Mouse (Mus musculus) kidney, adult 2 months (tissue): Measurements from ENCODE around the gene Drc3. TPM values are rescaled to one million over a fixed set of nuclear protein-coding genes. Genes with fewer than 3 reads are reported as not detected.
A peak's percentile ranks its signal among the peaks of the same experiment; 100 is the strongest.

Experiments
- DNase-seq: peaks from one replicate; pipeline ENCODE4 v3.0.0; 2021
- H3K27ac ChIP-seq: fragments of 200-500 bp; 2 replicates; pipeline ENCODE4 v1.5.1; 2012; ENCODE audit warnings: low read depth, low read length, control low read depth, inconsistent platforms; ENCODE audit not compliant: insufficient read depth
- H3K27me3 ChIP-seq: fragments of 200-500 bp; replicated peaks from 2 replicates; pipeline ENCODE4 v1.6.1; 2012; ENCODE audit warnings: mild to moderate bottlenecking, moderate library complexity, low read length, inconsistent platforms; ENCODE audit not compliant: control insufficient read depth, insufficient read depth
- H3K36me3 ChIP-seq: fragments of 200-500 bp; 2 replicates; pipeline ENCODE4 v1.6.1; 2012; ENCODE audit warnings: mild to moderate bottlenecking, moderate library complexity, low read length, inconsistent platforms; ENCODE audit not compliant: control insufficient read depth, insufficient read depth
- H3K4me1 ChIP-seq: fragments of 200-500 bp; 2 replicates; pipeline ENCODE4 v1.6.1; 2011; ENCODE audit warnings: low read length; ENCODE audit not compliant: control insufficient read depth, insufficient read depth
- H3K4me3 ChIP-seq: fragments of 200-500 bp; 2 replicates; pipeline ENCODE4 v1.5.1; 2011; ENCODE audit warnings: mild to moderate bottlenecking, low read depth, low read length, control low read depth; ENCODE audit not compliant: insufficient read depth
- CTCF ChIP-seq: fragments of 200-500 bp; conservative IDR thresholded peaks from 2 replicates; pipeline ENCODE4 v1.5.1; 2011; ENCODE audit warnings: low read depth, mild to moderate bottlenecking, control low read depth, low read length, moderate library complexity, mixed read lengths; ENCODE audit not compliant: insufficient read depth, insufficient read length
- POLR2A ChIP-seq: fragments of 200-500 bp; IDR thresholded peaks from one replicate; pipeline ENCODE4 v1.6.1; 2011; ENCODE audit warnings: low read depth, low read length, control low read depth
- WGBS: fragments of 180-500 bp; shearing (Covaris S2); methylation state at CpG from one replicate; pipeline ENCODE4 v1.1.7; 2018; 5-methylcytosine and 5-hydroxymethylcytosine counted together
- polyA plus RNA-seq: library from polyadenylated mRNA; depleted of rRNA; stranded (reverse); fragments of >200 nt; gene quantifications from 2 replicates; pipeline ENCODE4 v1.2.3, GENCODE M21; 2012

Drc3 gene
- polyA plus RNA-seq, 1 experiment: 2.6 TPM

DNA sequence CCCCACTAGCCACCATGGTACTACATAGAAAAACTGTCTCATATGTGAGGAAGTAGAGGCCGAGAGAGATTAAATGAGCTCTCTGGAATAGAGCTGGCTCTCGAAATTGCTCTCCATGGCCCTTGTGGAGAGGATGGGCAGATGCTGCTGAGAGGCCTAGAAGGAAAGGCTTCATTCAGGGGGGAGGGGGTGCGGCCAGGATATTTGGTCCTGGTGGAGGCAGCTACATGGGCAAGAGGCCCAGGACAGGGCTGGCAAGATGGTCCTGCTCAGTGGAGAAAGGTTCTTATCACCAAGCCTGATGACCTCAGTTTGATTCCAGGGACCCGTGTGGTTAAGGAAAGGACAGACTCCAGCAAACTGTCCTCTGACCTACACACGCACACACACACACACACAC, 32.8 kb downstream of the Drc3 start:
- Histone ChIP-seq H3K4me3 (no peak overlapping the region), H3K36me3 (no peaks in the 10 kb centered on the region), H3K4me1 (no peaks in the 10 kb centered on the region), H3K27ac (no peak overlapping the region), H3K27me3 (no peaks in the 10 kb centered on the region)
- no peak for TF ChIP-seq POLR2A
- no peak for TF ChIP-seq CTCF
- 88% methylated on average over 5 of the region's 5 CpGs for WGBS
- no peak for DNase-seq

DNA sequence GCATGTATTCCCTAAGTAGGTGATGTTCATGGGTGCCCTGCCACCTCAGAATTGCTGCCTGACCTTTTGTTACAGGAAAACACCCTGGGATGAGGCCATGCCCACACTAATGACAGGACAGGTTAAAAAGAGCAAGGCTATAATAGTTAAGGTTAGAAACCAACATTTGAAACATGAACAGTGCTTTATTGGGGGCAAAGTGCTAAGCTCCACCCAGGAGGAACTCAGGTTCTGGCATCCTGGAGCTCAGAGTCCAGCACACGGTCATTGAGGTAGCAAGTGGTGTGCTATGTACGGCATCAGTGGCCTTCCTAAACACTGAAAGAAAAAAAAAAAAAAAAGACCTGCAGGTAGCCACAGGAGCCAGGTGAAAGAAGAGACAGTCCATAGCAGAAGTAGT, 34.8 kb downstream of the Drc3 start:
- peak; percentile 17 for DNase-seq
- Histone ChIP-seq H3K4me3 (no peak overlapping the region), H3K27me3 (no peaks in the 10 kb centered on the region), H3K27ac (no peak overlapping the region), H3K4me1 (no peaks in the 10 kb centered on the region), H3K36me3 (no peaks in the 10 kb centered on the region)
- no peak for TF ChIP-seq POLR2A
- TF ChIP-seq CTCF: no peak
- 59% methylated on average over 2 of the region's 2 CpGs for WGBS

DNA sequence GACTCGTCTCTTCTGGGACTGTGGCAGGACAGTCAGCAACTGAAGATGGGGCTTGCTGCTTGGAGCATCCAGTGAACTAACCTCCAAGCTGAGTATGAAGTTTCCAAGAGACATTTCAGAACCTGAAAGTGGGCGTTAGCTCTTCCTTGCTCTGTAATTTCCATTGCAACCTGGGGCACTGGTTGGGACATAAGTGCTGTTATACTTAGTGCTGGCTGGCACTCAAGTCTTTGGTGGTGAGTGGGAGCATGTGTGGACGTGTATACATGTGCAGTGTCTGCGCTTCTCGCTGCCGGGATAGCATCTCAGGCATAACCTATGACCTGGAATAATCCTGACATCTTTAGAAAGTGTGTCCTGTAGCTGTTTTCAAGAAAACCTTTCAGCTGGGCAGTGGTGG, 38.2 kb downstream of the Drc3 start:
- DNase-seq: no peak
- no peak overlapping the region for H3K27ac ChIP-seq
- H3K4me1 ChIP-seq: no peaks in the 10 kb centered on the region
- H3K4me3 ChIP-seq: no peak overlapping the region
- TF ChIP-seq POLR2A: no peak
- TF ChIP-seq CTCF: no peak
- WGBS: 89% methylated on average over 6 of the region's 6 CpGs
- no peaks in the 10 kb centered on the region for H3K27me3 ChIP-seq
- H3K36me3 ChIP-seq: no peaks in the 10 kb centered on the region

DNA sequence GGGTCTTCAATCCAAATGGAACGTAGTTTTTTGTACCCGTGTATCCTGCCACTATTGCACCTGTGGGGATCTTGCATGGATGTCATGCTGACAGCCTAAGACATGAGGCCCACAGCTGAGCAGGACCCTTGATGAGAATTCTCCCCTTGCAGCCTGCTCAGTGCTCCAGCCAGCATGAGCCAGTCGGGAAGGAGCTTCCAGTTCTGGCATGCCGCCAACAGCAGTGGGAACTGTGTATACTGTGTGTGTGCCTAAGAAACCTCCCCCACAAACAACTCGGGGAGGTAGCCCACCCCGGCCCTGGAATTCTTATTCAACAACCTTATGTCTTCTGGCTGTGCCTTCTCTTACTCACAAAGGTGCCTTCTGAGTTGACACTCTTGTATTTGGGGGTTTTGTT, 43.4 kb downstream of the Drc3 start:
- Histone ChIP-seq H3K27me3 (no peaks in the 10 kb centered on the region), H3K4me1 (no peaks in the 10 kb centered on the region), H3K4me3 (no peak overlapping the region), H3K27ac (no peak overlapping the region), H3K36me3 (no peaks in the 10 kb centered on the region; the same call in 1 of the 2 replicates)
- no peak for DNase-seq
- TF ChIP-seq POLR2A: no peak
- no peak for TF ChIP-seq CTCF
- 59% methylated on average over 6 of the region's 6 CpGs for WGBS

DNA sequence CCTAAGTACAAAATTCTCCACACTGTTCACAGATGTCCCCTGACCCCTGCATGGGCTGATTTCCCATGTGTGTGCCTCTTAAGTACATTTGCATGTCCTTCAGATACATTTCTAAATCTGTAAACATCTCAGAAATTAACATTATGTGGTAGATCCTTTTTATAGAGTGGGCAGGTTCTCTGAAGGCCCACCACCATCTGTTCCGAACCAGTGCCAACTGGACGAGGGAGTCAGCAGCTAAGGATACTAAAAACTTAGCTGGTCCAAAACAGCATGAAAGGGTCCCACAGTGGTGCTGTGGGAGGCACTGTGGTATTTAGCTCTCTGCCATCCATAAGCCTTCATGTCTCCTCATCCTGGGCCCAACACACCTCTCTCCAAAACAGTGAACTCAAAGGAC, 44.0 kb downstream of the Drc3 start:
- TF ChIP-seq POLR2A: no peak
- TF ChIP-seq CTCF: no peak
- H3K4me3 ChIP-seq: no peak overlapping the region
- WGBS: 93% methylated on average over 2 of the region's 2 CpGs
- H3K27ac ChIP-seq: no peak overlapping the region
- no peaks in the 10 kb centered on the region for H3K27me3 ChIP-seq
- H3K36me3 ChIP-seq: no peaks in the 10 kb centered on the region; the same call in 1 of the 2 replicates
- no peak for DNase-seq
- no peaks in the 10 kb centered on the region for H3K4me1 ChIP-seq

DNA sequence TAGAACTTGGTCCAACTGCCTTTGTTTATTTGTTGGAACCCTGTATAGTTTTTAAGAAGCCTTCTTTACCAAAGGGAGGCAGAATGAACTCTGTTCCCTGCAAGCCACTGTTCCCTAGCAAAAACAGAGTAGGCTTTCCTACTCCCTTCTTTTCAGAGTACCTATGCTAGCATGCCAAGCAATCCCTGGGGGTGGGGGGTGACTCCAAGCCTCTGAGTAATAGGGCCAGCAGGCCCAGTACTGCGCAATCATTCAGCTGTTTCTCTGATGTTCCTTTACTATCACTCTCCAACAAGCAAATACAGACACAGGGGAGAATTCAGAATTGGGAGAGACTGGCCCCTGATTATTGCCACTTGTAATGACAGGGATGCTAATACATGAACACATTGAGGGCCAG, 53.5 kb downstream of the Drc3 start:
- no peak overlapping the region for H3K4me3 ChIP-seq
- H3K4me1 ChIP-seq: no peaks in the 10 kb centered on the region
- no peak for DNase-seq
- 97% methylated on average over 1 of the region's 1 CpGs for WGBS
- H3K36me3 ChIP-seq: peaks cover 2% of the 10 kb centered on the region
- no peaks in the 10 kb centered on the region for H3K27me3 ChIP-seq
- H3K27ac ChIP-seq: no peak overlapping the region
- TF ChIP-seq CTCF (no peak), POLR2A (no peak)

DNA sequence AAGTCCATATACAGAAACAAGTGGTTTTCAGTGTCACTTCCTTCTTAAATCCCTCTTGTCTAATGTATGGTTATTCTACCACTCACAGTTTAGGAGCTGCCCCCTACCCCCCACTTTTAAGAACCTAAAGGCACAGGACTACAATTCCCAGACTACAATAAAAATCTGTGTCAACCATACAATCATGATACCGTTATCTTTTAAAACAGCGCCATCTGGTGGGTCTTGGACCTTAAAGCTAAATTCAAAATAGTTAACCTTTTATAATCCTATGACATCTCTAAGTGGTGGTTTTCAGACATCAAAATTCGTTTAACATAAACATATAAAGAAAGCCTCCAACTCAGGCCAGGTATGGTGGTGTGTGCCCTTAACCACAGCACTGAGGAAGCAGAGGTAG, 59.0 kb downstream of the Drc3 start:
- H3K4me3 ChIP-seq: no peak overlapping the region
- 0 out of 2 replicates have a peak, but pooled peaks cover 4% of the 10 kb centered on the region for H3K4me1 ChIP-seq
- TF ChIP-seq POLR2A: no peak
- TF ChIP-seq CTCF: peak; percentile 23
- WGBS: 3% methylated on average over 3 of the region's 3 CpGs
- peaks cover 2% of the 10 kb centered on the region for H3K36me3 ChIP-seq
- H3K27ac ChIP-seq: no peak overlapping the region
- H3K27me3 ChIP-seq: no peaks in the 10 kb centered on the region
- DNase-seq: peak; percentile 79

DNA sequence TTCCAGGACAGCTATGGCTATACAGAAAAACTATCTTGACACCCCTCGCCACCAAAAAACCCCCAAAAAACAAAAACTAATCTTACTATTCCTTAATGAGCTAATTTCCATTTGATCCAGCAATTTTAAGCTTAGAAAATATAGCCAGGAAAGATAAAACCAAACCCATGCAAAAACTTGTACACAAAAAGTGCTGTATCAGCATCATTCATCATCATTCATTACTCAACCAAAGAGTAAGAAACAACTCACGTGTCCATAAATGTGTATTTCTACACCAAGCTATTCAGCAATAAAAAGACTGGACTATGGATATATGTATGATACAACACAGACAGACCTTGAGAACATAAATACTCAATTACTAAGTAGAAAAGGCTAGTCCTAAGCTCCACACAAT, 59.8 kb downstream of the Drc3 start:
- H3K36me3 ChIP-seq: peaks cover 2% of the 10 kb centered on the region
- H3K27me3 ChIP-seq: no peaks in the 10 kb centered on the region
- DNase-seq: no peak
- no peak overlapping the region for H3K4me3 ChIP-seq
- TF ChIP-seq POLR2A (no peak), CTCF (no peak)
- WGBS: 75% methylated on average over 2 of the region's 2 CpGs
- 0 out of 2 replicates have a peak, but pooled peaks cover 5% of the 10 kb centered on the region for H3K4me1 ChIP-seq
- no peak overlapping the region for H3K27ac ChIP-seq
